Mouse (Mus musculus) stomach, postnatal 0 days (tissue): Measurements from ENCODE around the gene Mfsd13b.

Experiments
- CTCF ChIP-seq: IDR thresholded peaks from 2 replicates; pipeline ENCODE4 v1.5.1; 2016; ENCODE audit warnings: antibody characterized with exemption, low read depth, mild to moderate bottlenecking, moderate library complexity
- EP300 ChIP-seq: optimal IDR thresholded peaks from 2 replicates; pipeline ENCODE3; 2016; ENCODE audit warnings: antibody characterized with exemption

DNA sequence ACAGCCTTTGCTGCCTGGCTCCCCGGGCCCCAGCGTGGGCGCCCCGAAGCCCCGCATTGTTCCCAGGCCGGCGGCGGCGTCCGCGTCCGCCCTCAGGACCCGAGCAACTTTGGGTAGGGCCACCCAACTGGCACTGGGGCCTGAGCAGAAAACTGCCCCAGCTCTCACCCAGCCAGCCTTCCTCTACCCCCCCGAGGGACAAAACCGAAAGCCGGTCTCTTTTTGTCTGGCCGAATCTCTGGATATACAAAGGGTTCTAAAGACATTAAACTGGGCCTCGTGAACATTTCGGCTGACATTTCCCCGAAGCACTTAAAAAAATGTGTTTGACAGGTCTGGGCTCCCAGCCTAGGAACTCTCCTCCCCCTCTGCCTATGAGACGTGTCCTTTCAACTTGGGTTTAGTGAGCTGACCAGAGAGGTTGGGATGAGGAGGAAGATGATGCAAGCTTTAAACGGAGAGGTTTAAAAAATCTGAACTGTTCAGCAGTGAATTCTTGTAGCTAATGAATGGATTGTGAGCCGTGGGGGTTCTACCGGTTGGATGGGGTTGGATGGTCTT, 52.9 kb downstream of the Mfsd13b start:
- TF ChIP-seq CTCF: no peak
- TF ChIP-seq EP300: no peak
